Mouse (Mus musculus): ENCODE measurements around the gene Lrrc8c. TPM values are rescaled to one million over a fixed set of nuclear protein-coding genes. Genes with fewer than 3 reads are reported as not detected.

The Lrrc8c gene
- polyA plus RNA-seq, 1 experiment from 2014 or later: 6.9 TPM

GRCm38 (mm10) chr5:105556291-105556690, 37.1 kb downstream of the Lrrc8c start:
- H3K4me3 ChIP-seq (ENCODE audit: inconsistent target): no peak overlapping the region
- H3K79me2 ChIP-seq (ENCODE audit: inconsistent target): no peaks in the 10 kb centered on the region
- no peaks in the 10 kb centered on the region for H3K36me3 ChIP-seq (ENCODE audit: inconsistent target)
- 90% methylated on average over 6 of the region's 6 CpGs for WGBS (ENCODE audit: missing documents)
- no peak overlapping the region for H3K27ac ChIP-seq

GRCm38 (mm10) chr5:105557346-105557745, 38.2 kb downstream of the Lrrc8c start:
- H3K27ac ChIP-seq: no peak overlapping the region
- 93% methylated on average over 3 of the region's 3 CpGs for WGBS (ENCODE audit: missing documents)
- H3K79me2 ChIP-seq (ENCODE audit: inconsistent target): no peaks in the 10 kb centered on the region
- no peaks in the 10 kb centered on the region for H3K36me3 ChIP-seq (ENCODE audit: inconsistent target)
- no peak overlapping the region for H3K4me3 ChIP-seq (ENCODE audit: inconsistent target)

GRCm38 (mm10) chr5:105557777-105558240, 38.6 kb downstream of the Lrrc8c start:
- no peaks in the 10 kb centered on the region for H3K79me2 ChIP-seq (ENCODE audit: inconsistent target)
- WGBS (ENCODE audit: missing documents): 80% methylated on average over 4 of the region's 4 CpGs
- no peak overlapping the region for H3K27ac ChIP-seq
- no peaks in the 10 kb centered on the region for H3K36me3 ChIP-seq (ENCODE audit: inconsistent target)
- H3K4me3 ChIP-seq (ENCODE audit: inconsistent target): no peak overlapping the region

- Histone ChIP-seq H3K36me3 (ENCODE audit: inconsistent target) (no peaks in the 10 kb centered on the region), H3K27ac (no peak overlapping the region), H3K79me2 (ENCODE audit: inconsistent target) (no peaks in the 10 kb centered on the region), H3K4me3 (ENCODE audit: inconsistent target) (no peak overlapping the region)
- WGBS (ENCODE audit: missing documents): 68% methylated on average over 4 of the region's 4 CpGs
These were observed 39.3 kb downstream of the Lrrc8c start for GRCm38 (mm10) chr5:105558517-105558916.

GRCm38 (mm10) chr5:105561926-105562325, 42.7 kb downstream of the Lrrc8c start:
- no peaks in the 10 kb centered on the region for H3K36me3 ChIP-seq (ENCODE audit: inconsistent target)

GRCm38 (mm10) chr5:105564761-105565160, 45.6 kb downstream of the Lrrc8c start:
- Histone ChIP-seq H3K4me3 (ENCODE audit: inconsistent target) (no peak overlapping the region), H3K79me2 (ENCODE audit: inconsistent target) (no peaks in the 10 kb centered on the region), H3K36me3 (ENCODE audit: inconsistent target) (no peaks in the 10 kb centered on the region), H3K27ac (no peak overlapping the region)
- WGBS (ENCODE audit: missing documents): 95% methylated on average over 4 of the region's 4 CpGs

More at GRCm38 (mm10) chr5:105561926-105562325, 42.7 kb downstream of the Lrrc8c start:
- Histone ChIP-seq H3K4me3 (ENCODE audit: inconsistent target) (no peak overlapping the region), H3K27ac (no peak overlapping the region), H3K79me2 (ENCODE audit: inconsistent target) (no peaks in the 10 kb centered on the region)

- 92% methylated on average over 4 of the region's 4 CpGs for WGBS (ENCODE audit: missing documents)
- H3K4me3 ChIP-seq (ENCODE audit: inconsistent target): no peak overlapping the region
- H3K27ac ChIP-seq: no peak overlapping the region
- no peaks in the 10 kb centered on the region for H3K79me2 ChIP-seq (ENCODE audit: inconsistent target)
- no peaks in the 10 kb centered on the region for H3K36me3 ChIP-seq (ENCODE audit: inconsistent target)
These were observed 46.6 kb downstream of the Lrrc8c start for GRCm38 (mm10) chr5:105565824-105566223.

- Histone ChIP-seq H3K27ac (no peak overlapping the region), H3K36me3 (ENCODE audit: inconsistent target) (no peaks in the 10 kb centered on the region), H3K79me2 (ENCODE audit: inconsistent target) (no peaks in the 10 kb centered on the region), H3K4me3 (ENCODE audit: inconsistent target) (no peak overlapping the region)
- 66% methylated on average over 6 of the region's 7 CpGs for WGBS (ENCODE audit: missing documents)
These were observed 47.7 kb downstream of the Lrrc8c start for GRCm38 (mm10) chr5:105566852-105567412.

GRCm38 (mm10) chr5:105568043-105568747, 49.0 kb downstream of the Lrrc8c start:
- 0 out of 2 replicates have a peak overlapping the region, but pooled peaks have one; percentile 12 for H3K27ac ChIP-seq
- H3K4me3 ChIP-seq (ENCODE audit: inconsistent target): no peak overlapping the region
- H3K36me3 ChIP-seq (ENCODE audit: inconsistent target): no peaks in the 10 kb centered on the region
- H3K79me2 ChIP-seq (ENCODE audit: inconsistent target): no peaks in the 10 kb centered on the region
- 60% methylated on average over 6 of the region's 6 CpGs for WGBS (ENCODE audit: missing documents)

GRCm38 (mm10) chr5:105569168-105569567, 50.0 kb downstream of the Lrrc8c start:
- Histone ChIP-seq H3K4me3 (ENCODE audit: inconsistent target) (no peak overlapping the region), H3K79me2 (ENCODE audit: inconsistent target) (no peaks in the 10 kb centered on the region), H3K27ac (no peak overlapping the region), H3K36me3 (ENCODE audit: inconsistent target) (no peaks in the 10 kb centered on the region)
- 95% methylated on average over 2 of the region's 2 CpGs for WGBS (ENCODE audit: missing documents)

GRCm38 (mm10) chr5:105572160-105572692, 53.0 kb downstream of the Lrrc8c start:
- WGBS (ENCODE audit: missing documents): 95% methylated on average over 5 of the region's 5 CpGs
- H3K79me2 ChIP-seq (ENCODE audit: inconsistent target): no peaks in the 10 kb centered on the region
- no peak overlapping the region for H3K4me3 ChIP-seq (ENCODE audit: inconsistent target)
- no peak overlapping the region for H3K27ac ChIP-seq
- no peaks in the 10 kb centered on the region for H3K36me3 ChIP-seq (ENCODE audit: inconsistent target)

- 96% methylated on average over 7 of the region's 7 CpGs for WGBS (ENCODE audit: missing documents)
- H3K4me3 ChIP-seq (ENCODE audit: inconsistent target): no peak overlapping the region
- H3K27ac ChIP-seq: no peak overlapping the region
- H3K79me2 ChIP-seq (ENCODE audit: inconsistent target): no peaks in the 10 kb centered on the region
- no peaks in the 10 kb centered on the region for H3K36me3 ChIP-seq (ENCODE audit: inconsistent target)
These were observed 53.7 kb downstream of the Lrrc8c start for GRCm38 (mm10) chr5:105572876-105573275.

GRCm38 (mm10) chr5:105574835-105575234, 55.6 kb downstream of the Lrrc8c start:
- H3K36me3 ChIP-seq (ENCODE audit: inconsistent target): no peaks in the 10 kb centered on the region
- H3K4me3 ChIP-seq (ENCODE audit: inconsistent target): no peak overlapping the region
- H3K27ac ChIP-seq: no peak overlapping the region
- H3K79me2 ChIP-seq (ENCODE audit: inconsistent target): no peaks in the 10 kb centered on the region
- 100% methylated on average over 3 of the region's 5 CpGs for WGBS (ENCODE audit: missing documents)

- 99% methylated on average over 6 of the region's 6 CpGs for WGBS (ENCODE audit: missing documents)
- Histone ChIP-seq H3K36me3 (ENCODE audit: inconsistent target) (no peaks in the 10 kb centered on the region), H3K27ac (no peak overlapping the region), H3K4me3 (ENCODE audit: inconsistent target) (no peak overlapping the region), H3K79me2 (ENCODE audit: inconsistent target) (no peaks in the 10 kb centered on the region)
These were observed 56.7 kb downstream of the Lrrc8c start for GRCm38 (mm10) chr5:105575839-105576238.

GRCm38 (mm10) chr5:105580909-105581308, 61.7 kb downstream of the Lrrc8c start:
- Histone ChIP-seq H3K79me2 (ENCODE audit: inconsistent target) (no peaks in the 10 kb centered on the region), H3K4me3 (ENCODE audit: inconsistent target) (no peak overlapping the region), H3K27ac (no peak overlapping the region), H3K36me3 (ENCODE audit: inconsistent target) (no peaks in the 10 kb centered on the region)
- WGBS (ENCODE audit: missing documents): 95% methylated on average over 10 of the region's 10 CpGs
